Mouse (Mus musculus): ENCODE results near the gene Dlg1. TPM values are rescaled to one million over a fixed set of nuclear protein-coding genes. Genes with fewer than 3 reads are reported as not detected.

The Dlg1 gene
- total RNA-seq, 2 experiments from 2014 or later = 13.3 to 28.6 TPM

- ATAC-seq (replicated peaks; ENCODE audit: low FRiP score, poor library complexity, severe bottlenecking) = no peak
Measured at GRCm38 (mm10) chr16:31832630-31833422, 169.6 kb downstream of the Dlg1 start.

GRCm38 (mm10) chr16:31834011-31834584, 170.9 kb downstream of the Dlg1 start:
- no peak for ATAC-seq (replicated peaks; ENCODE audit: low FRiP score, poor library complexity, severe bottlenecking)

- ATAC-seq (replicated peaks; ENCODE audit: low FRiP score, poor library complexity, severe bottlenecking) = no peak
Measured at GRCm38 (mm10) chr16:31834662-31835318, 171.5 kb downstream of the Dlg1 start.

GRCm38 (mm10) chr16:31837362-31837761, 174.1 kb downstream of the Dlg1 start:
- no peak for ATAC-seq (replicated peaks; ENCODE audit: low FRiP score, poor library complexity, severe bottlenecking)

- no peak for ATAC-seq (replicated peaks; ENCODE audit: low FRiP score, poor library complexity, severe bottlenecking)
Measured at GRCm38 (mm10) chr16:31844246-31844645, 181.0 kb downstream of the Dlg1 start.

- no peak for ATAC-seq (replicated peaks; ENCODE audit: low FRiP score, poor library complexity, severe bottlenecking)
Measured at GRCm38 (mm10) chr16:31846763-31847162, 183.5 kb downstream of the Dlg1 start.

- no peak for ATAC-seq (replicated peaks; ENCODE audit: low FRiP score, poor library complexity, severe bottlenecking)
Measured at GRCm38 (mm10) chr16:31863920-31864319, 200.7 kb downstream of the Dlg1 start.

- ATAC-seq (replicated peaks; ENCODE audit: low FRiP score, poor library complexity, severe bottlenecking) = no peak
Measured at GRCm38 (mm10) chr16:31865242-31865641, 202.0 kb downstream of the Dlg1 start.

GRCm38 (mm10) chr16:31866911-31867310, 203.7 kb downstream of the Dlg1 start:
- no peak for ATAC-seq (replicated peaks; ENCODE audit: low FRiP score, poor library complexity, severe bottlenecking)

- ATAC-seq (replicated peaks; ENCODE audit: low FRiP score, poor library complexity, severe bottlenecking) = no peak
Measured at GRCm38 (mm10) chr16:31867736-31868135, 204.5 kb downstream of the Dlg1 start.

GRCm38 (mm10) chr16:31873721-31874120, 210.5 kb downstream of the Dlg1 start:
- ATAC-seq (replicated peaks; ENCODE audit: low FRiP score, poor library complexity, severe bottlenecking) = no peak

GRCm38 (mm10) chr16:31875391-31875790, 212.1 kb downstream of the Dlg1 start:
- no peak for ATAC-seq (replicated peaks; ENCODE audit: low FRiP score, poor library complexity, severe bottlenecking)

- ATAC-seq (replicated peaks; ENCODE audit: low FRiP score, poor library complexity, severe bottlenecking) = no peak
Measured at GRCm38 (mm10) chr16:31876386-31876785, 213.1 kb downstream of the Dlg1 start.

GRCm38 (mm10) chr16:31878052-31878451, 214.8 kb downstream of the Dlg1 start:
- no peak for ATAC-seq (replicated peaks; ENCODE audit: low FRiP score, poor library complexity, severe bottlenecking)

GRCm38 (mm10) chr16:31878573-31879257, 215.5 kb downstream of the Dlg1 start, which contains the start of gene Meltf:
Meltf (plus strand) TSS chr16:31878810.
- peak; percentile 36; the same call in 1 of the 2 replicates for ATAC-seq (replicated peaks; ENCODE audit: low FRiP score, poor library complexity, severe bottlenecking)

GRCm38 (mm10) chr16:31880146-31880840, 217.1 kb downstream of the Dlg1 start:
- no peak for ATAC-seq (replicated peaks; ENCODE audit: low FRiP score, poor library complexity, severe bottlenecking)

GRCm38 (mm10) chr16:31882381-31882908, 219.2 kb downstream of the Dlg1 start:
- ATAC-seq (replicated peaks; ENCODE audit: low FRiP score, poor library complexity, severe bottlenecking) = no peak

GRCm38 (mm10) chr16:31883302-31883701, 220.1 kb downstream of the Dlg1 start:
- ATAC-seq (replicated peaks; ENCODE audit: low FRiP score, poor library complexity, severe bottlenecking) = no peak

- no peak for ATAC-seq (replicated peaks; ENCODE audit: low FRiP score, poor library complexity, severe bottlenecking)
Measured at GRCm38 (mm10) chr16:31883902-31884301, 220.7 kb downstream of the Dlg1 start.

Data from erythroblast, adult 5-6 weeks (primary cell).